Mouse (Mus musculus): ENCODE data around the gene Pemt. TPM values are rescaled to one million over a fixed set of nuclear protein-coding genes. Genes with fewer than 3 reads are reported as not detected.

The Pemt gene
- total RNA-seq, 2 experiments from 2014 or later: 3.8 to 7.9 TPM

GRCm38 (mm10) chr11:59966102-59966483, 80.2 kb downstream of the Pemt start:
- peak; percentile 56 to 68 for DNase-seq (ENCODE audit: low spot score in 2 of 2)
- H3K27ac ChIP-seq: peak overlapping the region; percentile 88
- TF ChIP-seq CTCF (conservative IDR thresholded peaks at IDR 0.05): no peak
- no peak overlapping the region for H3K4me3 ChIP-seq

GRCm38 (mm10) chr11:59965227-59966101, 80.8 kb downstream of the Pemt start:
- Histone ChIP-seq H3K27ac (peak overlapping the region; percentile 88), H3K4me3 (peak overlapping the region; percentile 72)
- DNase-seq (ENCODE audit: low spot score in 2 of 2): peak; percentile 60 to 80
- peak; percentile 95 for TF ChIP-seq CTCF (conservative IDR thresholded peaks at IDR 0.05)

GRCm38 (mm10) chr11:59964818-59965217, 81.5 kb downstream of the Pemt start, which contains the start of gene Rasd1:
Gene Rasd1 (minus strand): TSS chr11:59964944.
- DNase-seq (ENCODE audit: low spot score in 2 of 2): peak; percentile 54 to 62
- peak within 1 kb of the TSS; percentile 88 for H3K27ac ChIP-seq
- TF ChIP-seq CTCF (conservative IDR thresholded peaks at IDR 0.05): no peak
- H3K4me3 ChIP-seq: peak within 1 kb of the TSS; percentile 72

- peak overlapping the region; percentile 88 for H3K27ac ChIP-seq
- H3K4me3 ChIP-seq: peak overlapping the region; percentile 72
- DNase-seq (ENCODE audit: low spot score in 2 of 2): no peak
- no peak for TF ChIP-seq CTCF (conservative IDR thresholded peaks at IDR 0.05)
These were observed 82.0 kb downstream of the Pemt start for GRCm38 (mm10) chr11:59964163-59964758.

- Histone ChIP-seq H3K4me3 (peak overlapping the region; percentile 72), H3K27ac (peak overlapping the region; percentile 88)
- TF ChIP-seq CTCF (conservative IDR thresholded peaks at IDR 0.05): no peak
- no peak for DNase-seq (ENCODE audit: low spot score in 2 of 2)
These were observed 82.7 kb downstream of the Pemt start for GRCm38 (mm10) chr11:59963364-59964162.

GRCm38 (mm10) chr11:59962590-59962989, 83.7 kb downstream of the Pemt start:
- H3K27ac ChIP-seq: peak overlapping the region; percentile 88
- no peak for TF ChIP-seq CTCF (conservative IDR thresholded peaks at IDR 0.05)
- peak overlapping the region; percentile 72 for H3K4me3 ChIP-seq
- no peak for DNase-seq (ENCODE audit: low spot score in 2 of 2)

GRCm38 (mm10) chr11:59961338-59961875, 84.9 kb downstream of the Pemt start:
- no peak for DNase-seq (ENCODE audit: low spot score in 2 of 2)
- TF ChIP-seq CTCF (conservative IDR thresholded peaks at IDR 0.05): no peak
- no peak overlapping the region for H3K4me3 ChIP-seq
- peak overlapping the region; percentile 88 for H3K27ac ChIP-seq

GRCm38 (mm10) chr11:59960476-59961337, 85.6 kb downstream of the Pemt start:
- peak; percentile 41 to 54 for DNase-seq (ENCODE audit: low spot score in 2 of 2)
- no peak for TF ChIP-seq CTCF (conservative IDR thresholded peaks at IDR 0.05)
- Histone ChIP-seq H3K4me3 (no peak overlapping the region), H3K27ac (peak overlapping the region; percentile 88)

- H3K4me3 ChIP-seq: no peak overlapping the region
- peak overlapping the region; percentile 88 for H3K27ac ChIP-seq
- no peak for DNase-seq (ENCODE audit: low spot score in 2 of 2)
- TF ChIP-seq CTCF (conservative IDR thresholded peaks at IDR 0.05): no peak
These were observed 86.8 kb downstream of the Pemt start for GRCm38 (mm10) chr11:59959453-59959852.

- Histone ChIP-seq H3K4me3 (no peak overlapping the region), H3K27ac (0 out of 2 replicates have a peak overlapping the region, but pooled peaks have one; percentile 88)
- TF ChIP-seq CTCF (conservative IDR thresholded peaks at IDR 0.05): no peak
- no peak for DNase-seq (ENCODE audit: low spot score in 2 of 2)
These were observed 89.5 kb downstream of the Pemt start for GRCm38 (mm10) chr11:59956749-59957148.

- no peak overlapping the region for H3K4me3 ChIP-seq
- no peak overlapping the region for H3K27ac ChIP-seq
- DNase-seq (ENCODE audit: low spot score in 2 of 2): no peak
- no peak for TF ChIP-seq CTCF (conservative IDR thresholded peaks at IDR 0.05)
These were observed 93.4 kb downstream of the Pemt start for GRCm38 (mm10) chr11:59952892-59953291.

- H3K4me3 ChIP-seq: peak overlapping the region; percentile 99
- no peak for TF ChIP-seq CTCF (conservative IDR thresholded peaks at IDR 0.05)
- peak overlapping the region; percentile 95 for H3K27ac ChIP-seq
- no peak for DNase-seq (ENCODE audit: low spot score in 2 of 2)
These were observed 97.9 kb downstream of the Pemt start for GRCm38 (mm10) chr11:59948401-59948767.
